Mouse (Mus musculus) olfactory bulb, adult 2 months (tissue): ENCODE data around the gene Cnksr3.

Experiments
- CTCF ChIP-seq: fragments of 200-500 bp; IDR thresholded peaks from 2 replicates; pipeline ENCODE4 v1.5.1; 2012; ENCODE audit warnings: low read depth, mild to moderate bottlenecking, low read length, moderate library complexity; ENCODE audit not compliant: insufficient read depth
- POLR2A ChIP-seq: fragments of 200-500 bp; IDR thresholded peaks from 2 replicates; pipeline ENCODE4 v1.6.1; 2012; ENCODE audit warnings: mild to moderate bottlenecking, low read depth, low read length, moderate library complexity; ENCODE audit not compliant: insufficient read depth

GRCm38 (mm10) chr10:7117785-7118184 lies 94.3 kb downstream of the Cnksr3 start:
- TF ChIP-seq CTCF (no peak), POLR2A (no peak)
